Mouse (Mus musculus): Measurements from ENCODE around the gene Cdk6. TPM values are rescaled to one million over a fixed set of nuclear protein-coding genes. Genes with fewer than 3 reads are reported as not detected.

Gene Cdk6
- polyA plus RNA-seq, 1 experiment: 10.0 TPM

- no peak for DNase-seq (ENCODE audit: low read depth)
- TF ChIP-seq POLR2A (IDR thresholded peaks at IDR 0.05; ENCODE audit: borderline replicate concordance, extremely low read depth, insufficient read depth, insufficient read length, poor library complexity, severe bottlenecking) (no peak), CTCF (IDR thresholded peaks at IDR 0.05; ENCODE audit: borderline replicate concordance, extremely low read depth, insufficient read depth, insufficient read length) (no peak)
Measured at GRCm38 (mm10) chr5:3383547-3383946, 42.3 kb downstream of the Cdk6 start.

- TF ChIP-seq POLR2A (IDR thresholded peaks at IDR 0.05; ENCODE audit: borderline replicate concordance, extremely low read depth, insufficient read depth, insufficient read length, poor library complexity, severe bottlenecking) (no peak), CTCF (IDR thresholded peaks at IDR 0.05; ENCODE audit: borderline replicate concordance, extremely low read depth, insufficient read depth, insufficient read length) (no peak)
- no peak for DNase-seq (ENCODE audit: low read depth)
Measured at GRCm38 (mm10) chr5:3385078-3385477, 43.8 kb downstream of the Cdk6 start.

GRCm38 (mm10) chr5:3386021-3386730, 44.9 kb downstream of the Cdk6 start:
- no peak for DNase-seq (ENCODE audit: low read depth)
- TF ChIP-seq CTCF (IDR thresholded peaks at IDR 0.05; ENCODE audit: borderline replicate concordance, extremely low read depth, insufficient read depth, insufficient read length) (no peak), POLR2A (IDR thresholded peaks at IDR 0.05; ENCODE audit: borderline replicate concordance, extremely low read depth, insufficient read depth, insufficient read length, poor library complexity, severe bottlenecking) (no peak)

GRCm38 (mm10) chr5:3386731-3387087, 45.4 kb downstream of the Cdk6 start:
- DNase-seq (ENCODE audit: low read depth): no peak
- TF ChIP-seq POLR2A (IDR thresholded peaks at IDR 0.05; ENCODE audit: borderline replicate concordance, extremely low read depth, insufficient read depth, insufficient read length, poor library complexity, severe bottlenecking) (no peak), CTCF (IDR thresholded peaks at IDR 0.05; ENCODE audit: borderline replicate concordance, extremely low read depth, insufficient read depth, insufficient read length) (no peak)

- peak; percentile 42 for DNase-seq (ENCODE audit: low read depth)
- TF ChIP-seq POLR2A (IDR thresholded peaks at IDR 0.05; ENCODE audit: borderline replicate concordance, extremely low read depth, insufficient read depth, insufficient read length, poor library complexity, severe bottlenecking) (no peak), CTCF (IDR thresholded peaks at IDR 0.05; ENCODE audit: borderline replicate concordance, extremely low read depth, insufficient read depth, insufficient read length) (no peak)
Measured at GRCm38 (mm10) chr5:3387138-3387537, 45.9 kb downstream of the Cdk6 start.

GRCm38 (mm10) chr5:3392856-3393255, 51.6 kb downstream of the Cdk6 start:
- no peak for TF ChIP-seq CTCF (IDR thresholded peaks at IDR 0.05; ENCODE audit: borderline replicate concordance, extremely low read depth, insufficient read depth, insufficient read length)
- no peak for DNase-seq (ENCODE audit: low read depth)

GRCm38 (mm10) chr5:3394145-3394544, 52.9 kb downstream of the Cdk6 start:
- no peak for DNase-seq (ENCODE audit: low read depth)

GRCm38 (mm10) chr5:3395020-3395419, 53.7 kb downstream of the Cdk6 start:
- DNase-seq (ENCODE audit: low read depth): peak; percentile 86
- TF ChIP-seq CTCF (IDR thresholded peaks at IDR 0.05; ENCODE audit: borderline replicate concordance, extremely low read depth, insufficient read depth, insufficient read length) (no peak), POLR2A (IDR thresholded peaks at IDR 0.05; ENCODE audit: borderline replicate concordance, extremely low read depth, insufficient read depth, insufficient read length, poor library complexity, severe bottlenecking) (no peak)

More at GRCm38 (mm10) chr5:3394145-3394544, 52.9 kb downstream of the Cdk6 start:
- no peak for TF ChIP-seq POLR2A (IDR thresholded peaks at IDR 0.05; ENCODE audit: borderline replicate concordance, extremely low read depth, insufficient read depth, insufficient read length, poor library complexity, severe bottlenecking)
- no peak for TF ChIP-seq CTCF (IDR thresholded peaks at IDR 0.05; ENCODE audit: borderline replicate concordance, extremely low read depth, insufficient read depth, insufficient read length)

GRCm38 (mm10) chr5:3396214-3396613, 54.9 kb downstream of the Cdk6 start:
- no peak for DNase-seq (ENCODE audit: low read depth)
- TF ChIP-seq POLR2A (IDR thresholded peaks at IDR 0.05; ENCODE audit: borderline replicate concordance, extremely low read depth, insufficient read depth, insufficient read length, poor library complexity, severe bottlenecking) (no peak), CTCF (IDR thresholded peaks at IDR 0.05; ENCODE audit: borderline replicate concordance, extremely low read depth, insufficient read depth, insufficient read length) (no peak)

- TF ChIP-seq CTCF (IDR thresholded peaks at IDR 0.05; ENCODE audit: borderline replicate concordance, extremely low read depth, insufficient read depth, insufficient read length): no peak
- TF ChIP-seq POLR2A (IDR thresholded peaks at IDR 0.05; ENCODE audit: borderline replicate concordance, extremely low read depth, insufficient read depth, insufficient read length, poor library complexity, severe bottlenecking): no peak
Measured at GRCm38 (mm10) chr5:3396910-3397575, 55.8 kb downstream of the Cdk6 start.

GRCm38 (mm10) chr5:3399784-3400494, 58.7 kb downstream of the Cdk6 start:
- DNase-seq (ENCODE audit: low read depth): peak; percentile 78
- no peak for TF ChIP-seq CTCF (IDR thresholded peaks at IDR 0.05; ENCODE audit: borderline replicate concordance, extremely low read depth, insufficient read depth, insufficient read length)
- no peak for TF ChIP-seq POLR2A (IDR thresholded peaks at IDR 0.05; ENCODE audit: borderline replicate concordance, extremely low read depth, insufficient read depth, insufficient read length, poor library complexity, severe bottlenecking)

More at GRCm38 (mm10) chr5:3396910-3397575, 55.8 kb downstream of the Cdk6 start:
- DNase-seq (ENCODE audit: low read depth): peak; percentile 31
